8 mouse cellular contexts compared by ENCODE assay signal in the genomic region with DNA sequence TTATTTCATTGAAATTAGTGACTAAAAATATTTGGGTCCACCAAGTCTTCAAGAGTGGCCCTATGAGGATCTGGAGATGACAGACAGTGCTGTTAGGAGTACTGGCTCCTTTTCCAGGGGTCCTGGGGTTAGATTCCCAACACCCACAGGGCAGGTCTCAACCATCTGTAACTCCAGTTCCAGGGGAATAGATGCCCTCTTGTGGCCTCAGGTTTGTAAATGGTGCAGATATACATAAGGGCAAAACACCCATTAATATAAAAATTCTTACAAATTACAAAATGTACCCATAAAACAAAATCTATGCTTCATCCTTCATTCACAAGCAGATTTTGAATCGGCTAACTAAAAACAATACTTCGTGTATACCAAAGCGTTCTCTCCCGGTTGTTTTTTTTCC. TPM values are rescaled to one million over a fixed set of nuclear protein-coding genes. Genes with fewer than 3 reads are reported as not detected.
DNase-seq lines count a peak whose midpoint lies in the region; ATAC-seq and TF ChIP-seq lines count a peak whose summit lies in the region.

No protein-coding gene starts in this region.

- peak overlapping the region; percentile 51 for H3K4me2 ChIP-seq in hindbrain, embryonic 16.5 days (ENCODE audit: low read length)
- peak overlapping the region; percentile 50 for H3K4me2 ChIP-seq in myocyte (ENCODE audit: low read depth)

- peaks cover 2% of the 10 kb centered on the region; the same call in 1 of the 2 replicates for H3K36me3 ChIP-seq in hindbrain, embryonic 16.5 days (ENCODE audit: control insufficient read depth, insufficient read depth, low read length)
- H3K36me3 ChIP-seq in myocyte (ENCODE audit: control insufficient read depth, insufficient read depth) = peaks cover 9% of the 10 kb centered on the region

- H3K4me1 ChIP-seq in hindbrain, embryonic 16.5 days (ENCODE audit: control insufficient read depth, insufficient read depth, low read depth, low read length) = peaks cover 14% of the 10 kb centered on the region

- H3K9ac ChIP-seq in hindbrain, embryonic 16.5 days (ENCODE audit: low read depth, low read length) = peak overlapping the region; percentile 96

- 36% methylated on average over 4 of the region's 4 CpGs for WGBS in hindbrain, embryonic 16.5 days

- intact Hi-C loops in left cerebral cortex, adult 2 months (cut with DNase I) = no loop called here
- intact Hi-C loops in left cerebral cortex, postnatal 14 days (cut with DNase I) = loop anchor here (10.0 kb wide), 1 partner anchor 1925 kb away; no protein-coding TSS in a partner anchor

- TF ChIP-seq CTCF in left cerebral cortex, adult 2 months (IDR thresholded peaks at IDR 0.05) = peak; percentile 30
- no peak for TF ChIP-seq CTCF in brain, embryonic 14.5 days (IDR thresholded peaks at IDR 0.05; ENCODE audit: borderline replicate concordance, extremely low read depth, insufficient read depth, insufficient read length)

- peak overlapping the region; percentile 84 for H3ac ChIP-seq in myocyte (ENCODE audit: control insufficient read depth, insufficient read length)

- TF ChIP-seq POLR2A in brain, embryonic 14.5 days (IDR thresholded peaks at IDR 0.05; ENCODE audit: borderline replicate concordance, extremely low read depth, insufficient read depth, insufficient read length, poor library complexity, severe bottlenecking) = no peak
- no peak for TF ChIP-seq POLR2A in myocyte (IDR thresholded peaks at IDR 0.05; ENCODE audit: insufficient read length, low read depth)

- peak overlapping the region; percentile 97 for H3K4me3 ChIP-seq in left cerebral cortex, adult 2 months
- H3K4me3 ChIP-seq in hindbrain, embryonic 16.5 days (ENCODE audit: low read length) = peak overlapping the region; percentile 88
- peak overlapping the region; percentile 78 for H3K4me3 ChIP-seq in myocyte

- peak overlapping the region; percentile 85; the same call in 1 of the 2 replicates for H3K27ac ChIP-seq in left cerebral cortex, adult 2 months
- no peak overlapping the region for H3K27ac ChIP-seq in hindbrain, embryonic 16.5 days (ENCODE audit: low read depth, low read length)

- no peak for DNase-seq in left cerebral cortex, adult 2 months (ENCODE audit: extremely low spot score in 1 of 2, low spot score in 2 of 2)
- no peak for DNase-seq in left cerebral cortex, postnatal 14 days (ENCODE audit: low spot score in 2 of 2)
- DNase-seq in brain, embryonic 14.5 days (ENCODE audit: low read depth) = peak; percentile 22
- no peak for DNase-seq in spleen, adult 12 weeks (ENCODE audit: low spot score)
- no peak for DNase-seq in natural killer cell, adult 2 months (ENCODE audit: low spot score in 2 of 2)
- DNase-seq in right cerebral cortex, postnatal 10 days (ENCODE audit: low spot score in 2 of 2) = no peak

- H3K79me2 ChIP-seq in myocyte (ENCODE audit: control insufficient read depth, insufficient read depth) = peaks cover 35% of the 10 kb centered on the region

- H3K27me3 ChIP-seq in hindbrain, embryonic 16.5 days (replicated peaks; ENCODE audit: control insufficient read depth, insufficient read depth, low read length) = no peaks in the 10 kb centered on the region
- no peaks in the 10 kb centered on the region for H3K27me3 ChIP-seq in myocyte (ENCODE audit: control insufficient read depth, insufficient read depth, insufficient read length)

- peaks cover 2% of the 10 kb centered on the region; the same call in 1 of the 2 replicates for H3K9me3 ChIP-seq in hindbrain, embryonic 16.5 days (ENCODE audit: control insufficient read depth, low read length)

- ATAC-seq in hindbrain, embryonic 16.5 days = no peak

TF ChIP-seq in myocyte, 11 proteins besides CTCF, POLR2A, EP300 and RAD21:
- TF ChIP-seq POLR2AphosphoS2 (IDR thresholded peaks at IDR 0.05; ENCODE audit: insufficient read length, low read depth) (no peak), MYOG (IDR thresholded peaks at IDR 0.05; ENCODE audit: control insufficient read depth in 1 of 3, insufficient read depth in 1 of 3, insufficient read length in 2 of 3, low read depth in 2 of 3) (no peak), REST (IDR thresholded peaks at IDR 0.05; ENCODE audit: insufficient read depth, insufficient read length) (no peak), CEBPB (IDR thresholded peaks at IDR 0.05; ENCODE audit: insufficient read depth, poor library complexity, severe bottlenecking) (no peak), MAX (IDR thresholded peaks at IDR 0.05; ENCODE audit: low read depth) (no peak), SRF (IDR thresholded peaks at IDR 0.05; ENCODE audit: control insufficient read depth, insufficient read length, low read depth) (no peak), TCF3 (IDR thresholded peaks at IDR 0.05; ENCODE audit: insufficient read length, low read depth) (no peak), E2F4 (IDR thresholded peaks at IDR 0.05; ENCODE audit: insufficient read depth) (no peak), TCF12 (IDR thresholded peaks at IDR 0.05; ENCODE audit: insufficient read depth, poor library complexity, severe bottlenecking) (no peak), MYOD1 (IDR thresholded peaks at IDR 0.05; ENCODE audit: control insufficient read depth in 1 of 3, insufficient read length in 2 of 3, low read depth in 2 of 3) (no peak), USF1 (IDR thresholded peaks at IDR 0.05; ENCODE audit: low read depth) (no peak)

RNA-seq across cellular contexts. Expression of gene Lin7c, which starts 0.6 kb away (rescaled TPM):
- total RNA-seq in left cerebral cortex, adult 2 months (2021) = 10 to 100 TPM; 74.8 to 83.4 TPM
- total RNA-seq in left cerebral cortex, postnatal 14 days (2021) = 10 to 100 TPM; 82.2 to 83.1 TPM
- polyA plus RNA-seq in brain, embryonic 14.5 days (2012; rRNA removed) = 51.6 and 82.4 TPM in 2 replicates
- polyA plus RNA-seq in hindbrain, embryonic 16.5 days (2015; fragmentation: Nextera tagmentation; extraction: Ambion mirVana) = 187 and 194 TPM in 2 replicates
- polyA plus RNA-seq in myocyte (2012; fragmentation: generic; extraction: Trizol) = 7.0 TPM

RNA-seq across cellular contexts. Expression of gene Lgr4, which starts 27.4 kb away (rescaled TPM):
- 10 to 100 TPM; 25.1 to 25.3 TPM for total RNA-seq in left cerebral cortex, adult 2 months (2021)
- total RNA-seq in left cerebral cortex, postnatal 14 days (2021) = 10 to 100 TPM; 22.1 to 23.0 TPM
- polyA plus RNA-seq in brain, embryonic 14.5 days (2012; rRNA removed) = 9.2 and 15.1 TPM in 2 replicates
- 7.0 and 7.7 TPM in 2 replicates for polyA plus RNA-seq in hindbrain, embryonic 16.5 days (2015; fragmentation: Nextera tagmentation; extraction: Ambion mirVana)
- polyA plus RNA-seq in myocyte (2012; fragmentation: generic; extraction: Trizol) = 3.8 TPM
